Mouse (Mus musculus) heart, adult 8-10 months (tissue): ENCODE results near the gene Gm13090. TPM values are rescaled to one million over a fixed set of nuclear protein-coding genes. Genes with fewer than 3 reads are reported as not detected.

Experiments used
- DNase-seq: peaks from one replicate; pipeline ENCODE4 v3.0.0; 2022; ENCODE audit warnings: low spot score
- total RNA-seq, 4 experiments: library from RNA; stranded (reverse); gene quantifications; 2 replicates each; pipeline ENCODE4 v1.2.4; 2022

Gene Gm13090
- total RNA-seq, 4 experiments from 2014 or later, result 0.37 to 0.44 TPM; not detected in 2

- DNase-seq, result no peak
These were observed 48.3 kb downstream of the Gm13090 start for GRCm38 (mm10) chr4:151137701-151138100.

- DNase-seq, result no peak
These were observed 48.8 kb downstream of the Gm13090 start for GRCm38 (mm10) chr4:151138135-151138534.

- DNase-seq, result no peak
These were observed 49.2 kb downstream of the Gm13090 start for GRCm38 (mm10) chr4:151138586-151138985.

GRCm38 (mm10) chr4:151139053-151139840 lies 49.9 kb downstream of the Gm13090 start:
- DNase-seq, result peak; percentile 41

GRCm38 (mm10) chr4:151140368-151140982 lies 51.1 kb downstream of the Gm13090 start:
- no peak for DNase-seq

Other genes starting within 250 kb of the Gm13090 start
- 10 to 100 TPM in 2 of 4 experiments, 1 to 10 TPM in 2; 8.5 to 23.4 (median 11.4) TPM for gene Errfi1, start 235.7 kb upstream of the Gm13090 start, total RNA-seq
- gene Park7, start 175.1 kb upstream of the Gm13090 start, total RNA-seq, result 100 to 1,000 TPM; 275 to 312 (median 290) TPM
- gene Tnfrsf9, start 175.0 kb upstream of the Gm13090 start, total RNA-seq, result under 1 TPM; 0.12 to 0.29 (median 0.22) TPM
- gene Uts2, start 92.5 kb upstream of the Gm13090 start, total RNA-seq, result not detected
- gene Per3, start 44.9 kb upstream of the Gm13090 start, total RNA-seq, result 10 to 100 TPM in 3 of 4 experiments, 1 to 10 TPM in 1; 7.6 to 19.1 (median 16.9) TPM
- gene Vamp3, start 31.6 kb upstream of the Gm13090 start, total RNA-seq, result 10 to 100 TPM; 51.7 to 66.2 (median 62.3) TPM